Mouse (Mus musculus): ENCODE data around the gene Cds2.

- TF ChIP-seq POLR2A (IDR thresholded peaks at IDR 0.05; ENCODE audit: extremely low read depth, insufficient read depth, low read length): no peak
- no peak for TF ChIP-seq CTCF (IDR thresholded peaks at IDR 0.05; ENCODE audit: low read depth, low read length)
Observed at GRCm38 (mm10) chr2:132337202-132337601, 74.3 kb downstream of the Cds2 start.
